In genomic region chr8:126585561-126586031, GRCm38 (mm10) we compare ENCODE assay signal across 9 mouse cellular contexts. TPM values are rescaled to one million over a fixed set of nuclear protein-coding genes. Genes with fewer than 3 reads are reported as not detected.
DNase-seq lines count a peak whose midpoint lies in the region; ATAC-seq lines count a peak whose summit lies in the region.
"Had no signal": no experiment of that assay in that cellular context is flagged by ENCODE, and none has a peak within 500 bp of the region (broad histone marks: within the 10 kb centered on the region; RNA-seq: fewer than 3 reads in every experiment).

No protein-coding gene starts in this region.

- H3K27me3 ChIP-seq in heart, embryonic 13.5 days (replicated peaks) = no peaks in the 10 kb centered on the region
- H3K27me3 ChIP-seq in liver, embryonic 15.5 days = no peaks in the 10 kb centered on the region
- no peaks in the 10 kb centered on the region for H3K27me3 ChIP-seq in splenic B cell, adult 2 months (ENCODE audit: control insufficient read depth, insufficient read depth, low read length, poor library complexity, severe bottlenecking)

- H3K9me3 ChIP-seq in heart, embryonic 13.5 days = no peaks in the 10 kb centered on the region
- H3K9me3 ChIP-seq in liver, embryonic 15.5 days (replicated peaks) = no peaks in the 10 kb centered on the region

- H3K4me2 ChIP-seq in heart, embryonic 13.5 days = peak overlapping the region; percentile 96
- H3K4me2 ChIP-seq in liver, embryonic 15.5 days = peak overlapping the region; percentile 99

- WGBS in heart, embryonic 13.5 days = 48% methylated on average over 9 of the region's 9 CpGs
- 43% methylated on average over 9 of the region's 9 CpGs for WGBS in liver, embryonic 15.5 days (ENCODE audit: insufficient replicate concordance)

- DNase-seq in left cerebral cortex, postnatal 36 days (ENCODE audit: low spot score in 2 of 2) = peak; percentile 44 to 50
- no peak for DNase-seq in left cerebral cortex, postnatal 10 days (ENCODE audit: extremely low spot score in 1 of 2, low spot score in 2 of 2)
- DNase-seq in brain, adult 2 months (ENCODE audit: low read depth, low spot score) = peak; percentile 91
- peak; percentile 84 for DNase-seq in splenic B cell, adult 2 months (ENCODE audit: low read depth, low spot score)
- DNase-seq in urinary bladder, postnatal 10 days (ENCODE audit: low spot score) = no peak
- no peak for DNase-seq in layer of hippocampus, postnatal 36 days

- H3K9ac ChIP-seq in heart, embryonic 13.5 days = peak overlapping the region; percentile 95
- H3K9ac ChIP-seq in liver, embryonic 15.5 days = no peak overlapping the region

- peak overlapping the region; percentile 4; the same call in 1 of the 2 replicates for H3K4me3 ChIP-seq in heart, embryonic 13.5 days
- H3K4me3 ChIP-seq in liver, embryonic 15.5 days (replicated peaks) = no peak overlapping the region
- H3K4me3 ChIP-seq: erythroblast, embryonic 14.5 days had no signal

- H3K36me3 ChIP-seq in heart, embryonic 13.5 days = peaks cover 46% of the 10 kb centered on the region
- peaks cover 11% of the 10 kb centered on the region for H3K36me3 ChIP-seq in liver, embryonic 15.5 days (replicated peaks)
- no peaks in the 10 kb centered on the region for H3K36me3 ChIP-seq in splenic B cell, adult 2 months (ENCODE audit: control insufficient read depth, insufficient read depth, low read length, poor library complexity, severe bottlenecking)

- no peak for ATAC-seq in heart, embryonic 13.5 days (ENCODE audit: extremely low read depth, insufficient number of reproducible peaks, low FRiP score, low TSS enrichment)
- ATAC-seq in liver, embryonic 15.5 days (ENCODE audit: insufficient read depth) = no peak

- H3K27ac ChIP-seq in heart, embryonic 13.5 days (replicated peaks) = peak overlapping the region; percentile 100
- peak overlapping the region; percentile 89 for H3K27ac ChIP-seq in liver, embryonic 15.5 days (replicated peaks)

- intact Hi-C loops in left cerebral cortex, postnatal 36 days (cut with DNase I) = loop anchor here (2.0 kb wide), 1 partner anchor 49 kb away; no protein-coding TSS in a partner anchor
- intact Hi-C loops in left cerebral cortex, postnatal 10 days (cut with DNase I) = loop anchor here (5.0 kb wide), 2 partner anchors 63 to 88 kb away; no protein-coding TSS in a partner anchor

- peaks cover 65% of the 10 kb centered on the region for H3K4me1 ChIP-seq in heart, embryonic 13.5 days
- peaks cover 74% of the 10 kb centered on the region for H3K4me1 ChIP-seq in liver, embryonic 15.5 days (replicated peaks)

RNA-seq across cellular contexts. Expression of gene Irf2bp2, which starts 8.2 kb away (rescaled TPM):
- total RNA-seq in left cerebral cortex, postnatal 36 days (2021) = 10 to 100 TPM; 54.3 to 63.3 TPM
- 10 to 100 TPM; 51.2 to 54.6 TPM for total RNA-seq in left cerebral cortex, postnatal 10 days (2021)
- polyA plus RNA-seq in heart, embryonic 13.5 days (2015; fragmentation: Nextera tagmentation; extraction: Ambion mirVana) = 6.5 and 7.5 TPM in 2 replicates
- 3.8 and 4.0 TPM in 2 replicates for polyA plus RNA-seq in liver, embryonic 15.5 days (2015; fragmentation: Nextera tagmentation; extraction: Ambion mirVana)
- total RNA-seq in layer of hippocampus, postnatal 36 days (2021) = 10 to 100 TPM; 61.4 to 61.6 TPM

Comparison
In these comparisons a context has a peak if more than half of its experiments do, and no peak if none do; other contexts are left out.
1. DNase-seq: peak in left cerebral cortex, postnatal 36 days (2 of 2), brain, adult 2 months (single experiment) and splenic B cell, adult 2 months (single experiment); none in left cerebral cortex, postnatal 10 days (0 of 2), urinary bladder, postnatal 10 days (single experiment) and layer of hippocampus, postnatal 36 days (0 of 2).